Mouse (Mus musculus) left cerebral cortex, postnatal 25 days (tissue): ENCODE results near the gene Cox8b. TPM values are rescaled to one million over a fixed set of nuclear protein-coding genes. Genes with fewer than 3 reads are reported as not detected.
A peak's percentile ranks its signal among the peaks of the same experiment; 100 is the strongest.
"Not testable (repeated sequence)": the region's sequence is repeated elsewhere in the genome, so short reads cannot be mapped to it uniquely, and the experiment has no call there.

Experiments used
- DNase-seq, 2 experiments: peaks; one replicate each; pipeline ENCODE4 v3.0.0; 2022; ENCODE audit warnings: low spot score in 2 of 2, mixed read lengths in 1 of 2
- intact Hi-C: fragments of 180-260 bp; cut with DNase I; formaldehyde crosslinking; loops from one replicate; pipeline ENCODE4 v1.15.1; 2025
- total RNA-seq, 2 experiments: library from RNA; stranded (reverse); gene quantifications; 2 replicates each; pipeline ENCODE4 v1.2.3; 2021

The Cox8b gene
- total RNA-seq, 2 experiments from 2014 or later: 1.2 TPM; not detected in 1

DNA sequence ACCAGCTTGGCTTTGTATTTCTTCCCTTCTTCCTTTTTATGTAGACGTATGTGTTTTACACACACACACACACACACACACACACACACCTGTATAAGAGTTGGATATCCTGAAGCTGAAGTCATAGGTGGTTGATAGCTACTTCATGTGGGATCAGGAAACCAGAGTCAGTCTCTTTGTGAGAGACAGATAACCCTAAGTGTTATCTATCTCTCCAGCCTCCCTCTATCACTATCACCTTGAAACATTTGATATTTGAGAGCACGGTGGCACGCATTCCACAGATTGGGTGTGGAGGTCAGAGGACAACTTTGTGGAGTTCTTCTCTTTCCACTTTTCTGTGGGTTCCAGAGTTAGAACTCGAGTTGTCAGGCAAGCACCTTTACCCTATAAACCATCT lies 19.7 kb upstream of the Cox8b start:
- intact Hi-C loops: loop anchor here (5.0 kb wide), 1 partner anchor 87 kb away; no protein-coding TSS in a partner anchor
- no peak for DNase-seq

DNA sequence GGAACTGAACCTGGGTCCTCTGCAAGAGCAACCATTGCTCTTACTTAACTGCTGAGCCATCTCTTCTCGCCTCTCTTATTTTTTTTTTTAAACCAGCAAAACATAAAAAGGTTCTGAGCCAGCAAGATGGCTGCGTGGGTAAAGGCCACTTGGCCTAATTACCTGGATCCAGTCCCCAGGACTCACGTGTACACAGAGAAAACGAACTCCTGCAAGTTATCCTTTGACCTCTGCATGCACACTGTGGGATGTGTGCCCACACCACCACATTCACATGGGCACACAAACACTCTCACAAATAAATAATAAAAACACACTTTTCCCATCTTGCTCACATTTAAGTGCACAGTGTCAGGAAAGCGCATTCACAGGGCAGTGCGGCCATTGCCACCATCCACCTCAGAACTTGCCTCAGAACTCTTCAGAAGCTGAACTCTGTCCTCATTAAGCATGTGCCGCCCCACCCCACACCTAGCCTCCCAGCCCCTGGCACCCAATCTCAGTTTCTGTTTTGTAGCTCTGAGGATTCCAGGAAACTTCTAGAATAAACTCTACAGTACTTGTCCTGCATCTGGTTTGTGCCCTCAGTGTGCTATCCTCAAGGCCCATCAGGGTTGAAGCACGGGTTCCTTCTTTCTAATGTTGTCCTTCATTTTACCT lies 13.9 kb upstream of the Cox8b start:
- intact Hi-C loops: no loop called here
- no peak for DNase-seq

DNA sequence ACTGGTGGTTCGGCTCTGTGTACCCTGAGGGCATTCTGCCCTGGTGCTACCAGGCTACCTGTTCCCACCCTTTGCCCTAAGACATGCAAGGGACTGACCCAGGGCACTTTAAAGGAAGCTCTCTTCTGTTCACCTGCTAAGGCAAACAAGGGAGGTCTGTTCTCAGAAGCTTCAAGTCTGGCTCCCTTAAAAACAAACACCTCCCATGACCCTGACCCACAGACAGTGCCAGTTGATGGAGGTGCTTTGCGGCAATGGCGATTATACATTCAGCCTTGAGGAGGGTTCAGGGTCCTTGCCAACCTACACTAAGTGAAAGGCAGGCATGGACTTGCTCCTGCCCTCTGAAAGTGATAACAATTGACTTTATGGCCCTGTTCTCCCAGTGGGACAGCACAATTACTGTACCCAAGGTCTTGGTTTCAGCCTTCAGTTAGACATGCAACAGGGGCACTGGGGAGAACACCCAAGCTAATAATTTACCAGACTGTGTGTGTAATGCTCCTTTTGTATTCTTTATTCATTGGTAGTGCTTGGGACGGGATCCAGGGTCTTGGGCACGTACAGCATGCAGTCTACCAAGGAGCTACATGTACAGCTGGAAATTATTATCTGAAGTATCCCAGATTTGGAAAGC lies 12.7 kb upstream of the Cox8b start:
- intact Hi-C loops: no loop called here
- no peak for DNase-seq

GRCm38 (mm10) chr7:140912293-140912692 lies 12.0 kb upstream of the Cox8b start:
- peak in 1 of 2 experiments; percentile 73 for DNase-seq
- intact Hi-C loops: no loop called here

GRCm38 (mm10) chr7:140908634-140909107 lies 8.4 kb upstream of the Cox8b start:
- intact Hi-C loops: loop anchor here (1.0 kb wide), 1 partner anchor 140 kb away; no protein-coding TSS in a partner anchor
- DNase-seq: peak; percentile 62 to 64

- intact Hi-C loops: loop anchor here (1.0 kb wide), 1 partner anchor 140 kb away; no protein-coding TSS in a partner anchor
- no peak for DNase-seq
Observed at GRCm38 (mm10) chr7:140908181-140908580, 7.9 kb upstream of the Cox8b start.

GRCm38 (mm10) chr7:140907697-140908096 lies 7.5 kb upstream of the Cox8b start:
- intact Hi-C loops: loop anchor here (1.0 kb wide), 1 partner anchor 141 kb away; no protein-coding TSS in a partner anchor
- DNase-seq: no peak

DNA sequence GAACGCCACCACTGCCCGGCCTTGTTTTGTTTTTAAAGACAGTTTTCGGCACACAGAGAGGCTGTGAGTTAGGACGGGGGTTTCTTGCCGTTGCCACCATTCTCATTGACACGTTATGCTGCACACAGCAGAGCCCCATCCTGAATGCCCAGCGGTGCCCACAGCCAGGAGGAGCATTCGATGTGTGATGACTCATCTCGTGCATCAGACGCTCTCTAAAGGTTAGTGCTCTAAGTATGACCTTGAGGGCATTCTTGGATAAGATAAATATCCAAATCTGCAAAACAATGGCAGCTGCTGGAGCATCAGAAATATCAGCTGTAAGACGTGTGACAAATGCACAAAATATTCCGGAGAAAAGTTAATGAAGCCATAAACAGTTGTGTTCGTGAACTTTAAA lies 6.9 kb upstream of the Cox8b start:
- no peak for DNase-seq
- intact Hi-C loops: no loop called here

DNA sequence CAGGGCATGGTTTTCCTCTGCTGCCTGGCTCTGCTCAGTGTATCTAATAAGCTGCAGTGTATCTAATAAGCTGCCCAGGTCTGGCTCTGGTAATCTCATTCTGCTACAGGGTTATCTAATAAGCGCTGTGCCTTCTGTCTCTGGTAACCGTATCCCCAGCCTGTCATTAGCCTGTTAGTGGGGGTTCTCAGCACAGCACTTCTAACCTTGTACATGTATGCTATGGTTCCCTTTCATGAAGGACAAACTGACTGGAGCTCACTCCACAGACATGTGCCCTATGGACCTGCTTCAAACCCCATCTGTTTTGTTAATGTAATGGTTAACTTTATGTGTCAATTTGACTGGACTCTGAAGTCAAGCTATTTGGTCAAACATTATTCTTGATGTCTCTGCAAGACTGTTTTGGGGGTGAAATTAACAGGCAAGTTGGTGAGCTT lies 5.4 kb upstream of the Cox8b start:
- DNase-seq: no peak
- intact Hi-C loops: no loop called here

DNA sequence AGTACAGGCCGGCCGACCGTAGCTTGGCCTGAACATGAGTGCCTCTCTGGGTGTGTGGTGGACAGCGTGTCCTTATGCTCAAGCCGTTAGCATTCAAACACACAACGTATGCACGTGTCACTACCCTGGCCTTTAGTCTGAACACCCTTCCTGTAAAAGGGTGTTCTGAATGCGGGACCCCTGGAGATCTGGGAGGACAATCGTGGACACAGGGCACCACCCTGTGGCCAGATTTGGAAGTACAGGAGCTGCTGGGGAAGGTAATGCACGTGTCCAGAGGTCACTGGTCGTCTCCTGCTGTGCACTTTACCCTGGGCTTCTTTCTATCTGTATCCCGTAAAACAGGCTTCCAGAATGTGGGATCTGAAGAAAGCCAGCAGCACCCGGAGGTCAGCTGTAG lies 3.0 kb upstream of the Cox8b start:
- intact Hi-C loops: loop anchor here (1.0 to 2.0 kb wide), 2 partner anchors 59 to 274 kb away; no protein-coding TSS in a partner anchor
- peak; percentile 60 to 71 for DNase-seq

DNA sequence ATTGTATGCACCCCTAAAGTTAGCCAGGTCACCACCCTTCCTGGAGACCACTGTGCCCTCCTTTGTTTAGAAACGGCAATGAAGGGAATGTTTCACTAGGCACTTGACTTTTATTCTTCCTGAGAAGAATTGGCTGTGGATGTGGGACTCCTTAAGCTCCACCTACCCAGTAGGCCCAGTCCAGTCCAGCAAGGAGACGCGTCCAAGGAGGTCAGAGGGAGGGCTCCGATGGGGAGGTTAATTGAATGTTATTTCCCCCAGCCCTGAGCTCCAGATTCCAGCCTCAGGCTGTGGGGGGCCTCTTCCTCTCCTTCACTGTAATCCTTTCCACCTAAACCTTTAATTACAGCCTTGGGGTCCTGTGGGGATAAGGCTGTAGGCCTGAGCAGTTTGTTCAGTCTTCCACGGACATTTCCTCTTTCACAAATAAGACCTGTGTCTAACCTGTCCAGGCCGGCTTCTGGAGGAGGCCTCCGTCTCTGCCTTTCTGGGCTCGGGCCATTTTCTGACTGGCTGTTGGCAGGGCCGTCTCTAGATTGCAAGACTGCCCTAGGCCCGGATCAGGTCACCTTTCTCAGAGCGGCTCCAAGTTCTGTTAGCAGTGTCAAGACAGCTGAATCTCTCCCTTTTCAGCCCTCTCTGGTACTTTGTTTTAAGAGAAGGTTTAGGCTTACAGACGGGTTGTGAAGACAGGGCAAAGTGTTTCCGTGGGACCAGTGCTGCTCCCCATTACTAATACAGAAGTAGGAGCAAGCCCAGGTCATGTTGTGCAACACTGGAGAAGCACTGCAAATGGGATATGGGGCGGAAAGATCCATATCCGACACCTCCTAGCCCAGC lies 2.0 kb upstream of the Cox8b start:
- no peak for DNase-seq
- intact Hi-C loops: loop anchor here (2.0 kb wide), 1 partner anchor 275 kb away; no protein-coding TSS in a partner anchor

DNA sequence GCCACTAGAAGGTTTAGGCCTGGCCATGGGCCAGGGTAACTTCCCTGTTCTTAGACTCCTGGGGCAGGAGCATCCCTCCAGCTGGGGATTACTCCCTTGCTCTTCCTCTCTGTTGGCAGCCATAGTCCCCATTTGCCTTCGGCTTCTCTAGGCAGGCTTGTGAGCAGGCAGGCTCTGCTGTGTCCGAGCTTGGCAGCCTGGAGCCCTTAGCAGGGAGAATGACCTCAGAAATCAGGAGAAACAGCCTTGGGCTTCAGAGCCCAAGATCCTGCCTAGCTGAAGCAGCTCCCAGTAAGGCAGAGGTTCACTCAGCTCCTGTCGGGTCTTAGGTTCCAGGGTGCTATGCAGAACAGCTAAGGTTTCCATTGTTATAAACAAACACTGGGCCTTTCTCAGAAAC lies 1.1 kb downstream of the Cox8b start:
- intact Hi-C loops: no loop called here
- no peak for DNase-seq

GRCm38 (mm10) chr7:140897863-140898262 lies 2.4 kb downstream of the Cox8b start:
- intact Hi-C loops: no loop called here
- DNase-seq: no peak

- no peak for DNase-seq
- intact Hi-C loops: no loop called here
Observed at GRCm38 (mm10) chr7:140894611-140895010, 5.6 kb downstream of the Cox8b start.

DNA sequence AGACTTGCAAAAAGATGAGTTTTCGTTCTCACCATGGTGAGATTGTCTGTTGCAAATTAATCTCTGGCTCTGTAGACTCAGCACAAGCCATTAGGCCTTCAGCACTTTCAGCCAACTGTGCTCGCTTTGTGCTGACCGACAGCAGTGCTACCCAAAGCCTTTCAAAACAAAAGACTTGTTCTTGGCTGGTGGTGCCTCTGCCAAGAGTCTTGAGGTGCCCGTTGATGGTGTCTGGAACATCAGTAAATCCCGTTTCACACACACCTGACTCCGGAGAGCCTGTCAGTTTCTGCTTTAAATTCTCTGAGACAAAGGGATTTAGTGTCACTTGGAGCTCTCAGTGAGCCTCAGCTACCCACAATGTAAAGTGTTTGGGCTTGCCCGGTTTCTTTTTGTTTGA lies 6.2 kb downstream of the Cox8b start:
- intact Hi-C loops: no loop called here
- DNase-seq: no peak

DNA sequence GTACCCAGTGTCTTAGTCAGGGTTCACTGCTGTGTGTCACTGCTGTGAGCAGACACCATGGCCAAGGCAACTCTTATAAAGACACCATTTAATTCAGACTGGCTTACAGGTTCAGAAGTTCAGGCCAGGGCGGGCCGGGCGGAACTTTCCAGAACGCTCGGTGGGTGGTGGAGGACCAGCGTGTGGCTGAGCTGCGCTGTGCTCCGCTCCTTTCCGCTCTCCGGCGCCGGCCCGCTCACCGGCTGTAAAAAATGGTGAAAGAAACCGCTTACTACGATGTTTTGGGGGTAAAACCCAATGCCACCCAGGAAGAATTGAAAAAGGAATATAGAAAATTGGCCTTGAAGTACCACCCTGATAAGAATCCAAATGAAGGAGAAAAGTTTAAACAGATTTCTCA lies 9.6 kb downstream of the Cox8b start:
- intact Hi-C loops: not testable (repeated sequence)

GRCm38 (mm10) chr7:140882469-140882803 lies 17.8 kb downstream of the Cox8b start:
- intact Hi-C loops: no loop called here
- DNase-seq: no peak

More for the DNA sequence above, 9.6 kb downstream of the Cox8b start:
- DNase-seq: not testable (repeated sequence)

- peak; percentile 97 for DNase-seq
Observed at GRCm38 (mm10) chr7:140881696-140882468, 18.4 kb downstream of the Cox8b start, which contains the start of the genes Psmd13 and Sirt3. Gene Psmd13 (plus strand): TSS chr7:140881968. Gene Sirt3 (minus strand): TSS chr7:140882309.

More at GRCm38 (mm10) chr7:140881696-140882468, 18.4 kb downstream of the Cox8b start, which contains the start of the genes Psmd13 and Sirt3:
- intact Hi-C loops: loop anchor here (1.0 kb wide), 1 partner anchor 26 kb away; the partner anchor contains the start of genes Gm45785 and Ric8a
